Mouse (Mus musculus): Measurements from ENCODE around the gene Sptbn2. TPM values are rescaled to one million over a fixed set of nuclear protein-coding genes. Genes with fewer than 3 reads are reported as not detected.

The Sptbn2 gene
- total and polyA plus RNA-seq, 2 experiments from 2014 or later, result 0.04 to 0.05 TPM

GRCm38 (mm10) chr19:4697721-4698120, 13.2 kb upstream of the Sptbn2 start:
- peak overlapping the region; percentile 91 for H3K4me2 ChIP-seq (ENCODE audit: low read depth, low read length)
- H3K27me3 ChIP-seq (ENCODE audit: control insufficient read depth, insufficient read depth, low read length), result peaks cover 52% of the 10 kb centered on the region
- no peaks in the 10 kb centered on the region for H3K36me3 ChIP-seq (replicated peaks; ENCODE audit: control insufficient read depth, insufficient read depth, low read length)
- ATAC-seq (ENCODE audit: insufficient read depth, low read depth) (no peak), DNase-seq (ENCODE audit: low spot score) (no peak)
- 0 out of 2 replicates have a peak, but pooled peaks cover 5% of the 10 kb centered on the region for H3K4me1 ChIP-seq (ENCODE audit: control insufficient read depth, insufficient read depth)
- H3K9me3 ChIP-seq (replicated peaks; ENCODE audit: control insufficient read depth, low read length), result no peaks in the 10 kb centered on the region
- no peak overlapping the region for H3K27ac ChIP-seq (ENCODE audit: low read depth)
- TF ChIP-seq CTCF (IDR thresholded peaks at IDR 0.05; ENCODE audit: low read depth) (no peak), EP300 (IDR thresholded peaks at IDR 0.05; ENCODE audit: low read depth) (no peak)
- 74% methylated on average over 9 of the region's 9 CpGs for WGBS
- no peak overlapping the region for H3K9ac ChIP-seq (replicated peaks; ENCODE audit: low read depth, low read length)
- peak overlapping the region; percentile 60; the same call in 1 of the 2 replicates for H3K4me3 ChIP-seq (ENCODE audit: low read depth, low read length)

DNA sequence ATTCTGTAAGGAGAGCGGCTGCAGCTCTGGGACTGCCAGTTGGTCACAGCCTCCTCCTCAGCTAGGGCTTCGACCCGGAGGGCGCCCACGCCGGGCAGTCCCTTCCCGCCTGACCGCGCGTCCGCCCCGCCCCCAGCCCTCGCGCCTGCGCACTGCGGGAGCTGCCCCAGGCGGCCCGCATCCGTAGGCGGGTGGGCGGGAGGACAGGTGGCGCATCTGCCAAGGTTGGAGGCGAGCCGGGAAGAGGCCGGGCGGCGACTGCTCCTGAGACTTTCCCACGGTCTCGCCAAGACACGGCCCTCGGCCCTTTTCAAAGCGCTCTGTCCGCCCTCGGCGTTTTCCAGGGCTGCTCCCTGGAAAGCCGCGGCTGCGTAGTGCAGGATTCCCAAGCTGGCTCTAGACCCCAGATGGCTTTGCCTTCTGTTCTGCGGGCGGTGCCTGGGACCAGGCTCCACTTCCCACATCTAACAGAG, 12.7 kb upstream of the Sptbn2 start, which contains the start of gene Gm960:
Gm960 (minus strand) TSS at position 464 of the 473 bp plus-strand sequence.
- Histone ChIP-seq H3K27ac (ENCODE audit: low read depth) (no peak within 1 kb of the TSS), H3K4me3 (ENCODE audit: low read depth, low read length) (peak within 1 kb of the TSS; percentile 60), H3K27me3 (ENCODE audit: control insufficient read depth, insufficient read depth, low read length) (peaks cover 49% of the 10 kb centered on the region), H3K36me3 (replicated peaks; ENCODE audit: control insufficient read depth, insufficient read depth, low read length) (no peaks in the 10 kb centered on the region), H3K9ac (replicated peaks; ENCODE audit: low read depth, low read length) (peak within 1 kb of the TSS; percentile 45), H3K9me3 (replicated peaks; ENCODE audit: control insufficient read depth, low read length) (no peaks in the 10 kb centered on the region), H3K4me1 (ENCODE audit: control insufficient read depth, insufficient read depth) (0 out of 2 replicates have a peak, but pooled peaks cover 5% of the 10 kb centered on the region), H3K4me2 (ENCODE audit: low read depth, low read length) (peak within 1 kb of the TSS; percentile 91)
- ATAC-seq (ENCODE audit: insufficient read depth, low read depth) (peak; percentile 58; the same call in 1 of the 2 replicates), DNase-seq (ENCODE audit: low spot score) (peak; percentile 9)
- WGBS, result 2% methylated on average over 40 of the region's 40 CpGs
- TF ChIP-seq CTCF (IDR thresholded peaks at IDR 0.05; ENCODE audit: low read depth), result no peak
- TF ChIP-seq EP300 (IDR thresholded peaks at IDR 0.05; ENCODE audit: low read depth), result no peak

GRCm38 (mm10) chr19:4698856-4699255, 12.1 kb upstream of the Sptbn2 start:
- peak overlapping the region; percentile 60 for H3K4me3 ChIP-seq (ENCODE audit: low read depth, low read length)
- H3K9ac ChIP-seq (replicated peaks; ENCODE audit: low read depth, low read length), result no peak overlapping the region
- ATAC-seq (ENCODE audit: insufficient read depth, low read depth) (no peak), DNase-seq (ENCODE audit: low spot score) (no peak)
- TF ChIP-seq EP300 (IDR thresholded peaks at IDR 0.05; ENCODE audit: low read depth) (no peak), CTCF (IDR thresholded peaks at IDR 0.05; ENCODE audit: low read depth) (no peak)
- no peaks in the 10 kb centered on the region for H3K9me3 ChIP-seq (replicated peaks; ENCODE audit: control insufficient read depth, low read length)
- no peak overlapping the region for H3K27ac ChIP-seq (ENCODE audit: low read depth)
- H3K36me3 ChIP-seq (replicated peaks; ENCODE audit: control insufficient read depth, insufficient read depth, low read length), result no peaks in the 10 kb centered on the region
- peaks cover 48% of the 10 kb centered on the region for H3K27me3 ChIP-seq (ENCODE audit: control insufficient read depth, insufficient read depth, low read length)
- WGBS, result 35% methylated on average over 8 of the region's 8 CpGs
- 0 out of 2 replicates have a peak overlapping the region, but pooled peaks have one; percentile 91 for H3K4me2 ChIP-seq (ENCODE audit: low read depth, low read length)
- 0 out of 2 replicates have a peak, but pooled peaks cover 5% of the 10 kb centered on the region for H3K4me1 ChIP-seq (ENCODE audit: control insufficient read depth, insufficient read depth)

- Histone ChIP-seq H3K27ac (ENCODE audit: low read depth) (no peak overlapping the region), H3K36me3 (replicated peaks; ENCODE audit: control insufficient read depth, insufficient read depth, low read length) (no peaks in the 10 kb centered on the region), H3K27me3 (ENCODE audit: control insufficient read depth, insufficient read depth, low read length) (peaks cover 48% of the 10 kb centered on the region), H3K4me2 (ENCODE audit: low read depth, low read length) (no peak overlapping the region), H3K4me1 (ENCODE audit: control insufficient read depth, insufficient read depth) (0 out of 2 replicates have a peak, but pooled peaks cover 5% of the 10 kb centered on the region), H3K4me3 (ENCODE audit: low read depth, low read length) (no peak overlapping the region), H3K9ac (replicated peaks; ENCODE audit: low read depth, low read length) (no peak overlapping the region), H3K9me3 (replicated peaks; ENCODE audit: control insufficient read depth, low read length) (no peaks in the 10 kb centered on the region)
- DNase-seq (ENCODE audit: low spot score) (no peak), ATAC-seq (ENCODE audit: insufficient read depth, low read depth) (no peak)
- TF ChIP-seq CTCF (IDR thresholded peaks at IDR 0.05; ENCODE audit: low read depth) (no peak), EP300 (IDR thresholded peaks at IDR 0.05; ENCODE audit: low read depth) (no peak)
- 70% methylated on average over 5 of the region's 5 CpGs for WGBS
These were observed 11.1 kb upstream of the Sptbn2 start for GRCm38 (mm10) chr19:4699821-4700220.

DNA sequence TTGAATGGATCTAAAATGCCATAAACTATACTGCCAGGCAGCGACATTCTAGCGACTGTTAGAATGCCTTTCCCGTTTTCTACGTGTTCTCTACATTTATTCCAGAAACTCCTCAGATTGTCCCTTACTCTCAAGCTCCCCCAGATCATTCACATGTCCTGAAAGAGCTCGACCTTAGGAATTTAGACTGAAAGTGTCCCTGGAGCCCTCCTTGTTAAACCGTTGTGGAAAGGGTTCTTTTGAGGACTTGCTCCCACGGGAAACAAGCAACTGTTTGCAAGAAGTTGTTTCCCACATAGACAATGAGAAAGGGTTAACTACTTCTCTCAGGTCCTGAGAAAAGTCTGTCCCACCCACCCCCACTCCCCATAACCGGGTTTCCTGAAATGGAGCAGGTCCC, 10.3 kb upstream of the Sptbn2 start:
- 65% methylated on average over 8 of the region's 8 CpGs for WGBS
- no peak for TF ChIP-seq CTCF (IDR thresholded peaks at IDR 0.05; ENCODE audit: low read depth)
- TF ChIP-seq EP300 (IDR thresholded peaks at IDR 0.05; ENCODE audit: low read depth), result no peak
- Histone ChIP-seq H3K27me3 (ENCODE audit: control insufficient read depth, insufficient read depth, low read length) (peaks cover 48% of the 10 kb centered on the region), H3K36me3 (replicated peaks; ENCODE audit: control insufficient read depth, insufficient read depth, low read length) (no peaks in the 10 kb centered on the region), H3K27ac (ENCODE audit: low read depth) (no peak overlapping the region), H3K4me1 (ENCODE audit: control insufficient read depth, insufficient read depth) (0 out of 2 replicates have a peak, but pooled peaks cover 5% of the 10 kb centered on the region), H3K9ac (replicated peaks; ENCODE audit: low read depth, low read length) (no peak overlapping the region), H3K4me3 (ENCODE audit: low read depth, low read length) (no peak overlapping the region), H3K9me3 (replicated peaks; ENCODE audit: control insufficient read depth, low read length) (no peaks in the 10 kb centered on the region), H3K4me2 (ENCODE audit: low read depth, low read length) (no peak overlapping the region)
- DNase-seq (ENCODE audit: low spot score), result no peak
- no peak for ATAC-seq (ENCODE audit: insufficient read depth, low read depth)

GRCm38 (mm10) chr19:4701221-4701620, 9.7 kb upstream of the Sptbn2 start:
- WGBS, result 56% methylated on average over 7 of the region's 7 CpGs
- TF ChIP-seq CTCF (IDR thresholded peaks at IDR 0.05; ENCODE audit: low read depth) (no peak), EP300 (IDR thresholded peaks at IDR 0.05; ENCODE audit: low read depth) (no peak)
- Histone ChIP-seq H3K27me3 (ENCODE audit: control insufficient read depth, insufficient read depth, low read length) (peaks cover 48% of the 10 kb centered on the region), H3K27ac (ENCODE audit: low read depth) (no peak overlapping the region), H3K9ac (replicated peaks; ENCODE audit: low read depth, low read length) (no peak overlapping the region), H3K36me3 (replicated peaks; ENCODE audit: control insufficient read depth, insufficient read depth, low read length) (no peaks in the 10 kb centered on the region), H3K4me1 (ENCODE audit: control insufficient read depth, insufficient read depth) (0 out of 2 replicates have a peak, but pooled peaks cover 5% of the 10 kb centered on the region), H3K4me2 (ENCODE audit: low read depth, low read length) (no peak overlapping the region), H3K4me3 (ENCODE audit: low read depth, low read length) (no peak overlapping the region), H3K9me3 (replicated peaks; ENCODE audit: control insufficient read depth, low read length) (no peaks in the 10 kb centered on the region)
- DNase-seq (ENCODE audit: low spot score) (no peak), ATAC-seq (ENCODE audit: insufficient read depth, low read depth) (no peak)

All from heart, postnatal 0 days (tissue).